Mouse (Mus musculus) CH12.LX (cell line): ENCODE data around the gene Tshz2.

Source experiments
- EP300 ChIP-seq: IDR thresholded peaks from 2 replicates; pipeline ENCODE4 v1.6.1; 2011; ENCODE audit warnings: low read length, improper control_type of control experiment
- POLR2A ChIP-seq: IDR thresholded peaks from 2 replicates; pipeline ENCODE4 v1.6.1; 2011; ENCODE audit warnings: low read depth, mild to moderate bottlenecking, improper control_type of control experiment, low read length

- TF ChIP-seq EP300 (no peak), POLR2A (no peak)
Measured at GRCm38 (mm10) chr2:169792706-169793105, 159.9 kb downstream of the Tshz2 start.
